Mouse (Mus musculus) heart, adult 2 months (tissue): ENCODE measurements around the gene Wnt5b.

ENCODE experiments used
- CTCF ChIP-seq: fragments of 200-600 bp; IDR thresholded peaks from 2 replicates; pipeline ENCODE4 v1.8.1; 2022; ENCODE audit warnings: antibody characterized with exemption, mild to moderate bottlenecking, moderate library complexity
- EP300 ChIP-seq: fragments of 200-500 bp; IDR thresholded peaks from 2 replicates; pipeline ENCODE4 v1.6.1; 2011; ENCODE audit warnings: low read depth, low read length, control low read depth; ENCODE audit not compliant: insufficient read depth
- POLR2A ChIP-seq: fragments of 200-500 bp; IDR thresholded peaks from 2 replicates; pipeline ENCODE4 v1.6.1; 2011; ENCODE audit warnings: mild to moderate bottlenecking, low read depth, low read length, control low read depth; ENCODE audit not compliant: insufficient read depth

DNA sequence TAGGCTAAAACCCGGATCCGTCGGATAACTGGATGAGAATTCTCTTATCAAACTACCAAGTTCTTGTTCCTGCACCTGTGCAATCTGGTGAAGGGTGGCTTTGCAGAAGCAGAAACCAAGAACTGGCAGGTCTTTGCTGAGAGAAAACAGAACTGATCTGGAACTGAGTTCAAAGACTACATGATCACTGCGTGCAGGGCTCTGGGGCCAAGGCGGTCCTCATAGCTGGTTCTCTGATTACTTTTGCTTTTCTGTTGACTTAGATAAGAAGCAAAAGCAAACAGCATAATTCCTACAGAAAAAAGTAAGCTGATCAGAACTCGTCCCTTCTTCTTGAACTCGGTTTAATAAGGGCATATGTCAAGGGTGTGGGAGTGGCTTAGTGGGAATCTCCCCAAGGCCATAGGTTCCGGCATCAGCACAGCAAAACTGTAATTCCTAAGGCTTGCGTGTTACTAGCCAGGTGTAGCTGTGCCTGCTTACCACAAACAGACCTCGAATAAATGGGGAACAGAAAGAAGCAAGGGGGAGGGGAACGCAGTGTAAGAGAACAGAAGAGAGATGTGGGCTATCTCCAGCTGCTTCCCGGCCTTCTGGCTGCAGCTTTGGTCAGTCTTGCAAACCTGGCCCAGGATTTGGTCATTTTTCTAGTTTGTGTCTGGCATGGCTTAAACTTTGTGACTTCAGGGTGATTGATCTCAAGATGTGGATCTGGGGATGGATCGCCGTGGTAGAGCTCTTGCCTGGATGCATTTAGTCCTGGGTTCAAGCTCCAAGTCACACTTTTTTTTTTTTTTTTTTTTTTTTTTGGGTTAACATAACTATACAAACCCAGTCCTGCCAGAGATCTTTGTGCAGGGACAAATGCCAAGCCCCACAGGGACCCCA, 148.5 kb downstream of the Wnt5b start:
- TF ChIP-seq POLR2A (no peak), CTCF (no peak), EP300 (no peak)
